Mouse (Mus musculus) duodenum, adult 2 months (tissue): Measurements from ENCODE around the gene Myrf. TPM values are rescaled to one million over a fixed set of nuclear protein-coding genes. Genes with fewer than 3 reads are reported as not detected.

ENCODE experiments used
- polyA plus RNA-seq: library from polyadenylated mRNA; depleted of rRNA; stranded (reverse); fragments of >200 nt; gene quantifications from 2 replicates; pipeline ENCODE4 v1.2.3, GENCODE M21; 2012; ENCODE audit warnings: low replicate concordance; rRNA removed

Myrf gene
- 47.0 and 97.2 TPM in 2 replicates for polyA plus RNA-seq

GRCm38 (mm10) chr19:10240654-10241305 is at the start of gene Myrf:
Myrf (minus strand) TSS chr19:10240748.

DNA sequence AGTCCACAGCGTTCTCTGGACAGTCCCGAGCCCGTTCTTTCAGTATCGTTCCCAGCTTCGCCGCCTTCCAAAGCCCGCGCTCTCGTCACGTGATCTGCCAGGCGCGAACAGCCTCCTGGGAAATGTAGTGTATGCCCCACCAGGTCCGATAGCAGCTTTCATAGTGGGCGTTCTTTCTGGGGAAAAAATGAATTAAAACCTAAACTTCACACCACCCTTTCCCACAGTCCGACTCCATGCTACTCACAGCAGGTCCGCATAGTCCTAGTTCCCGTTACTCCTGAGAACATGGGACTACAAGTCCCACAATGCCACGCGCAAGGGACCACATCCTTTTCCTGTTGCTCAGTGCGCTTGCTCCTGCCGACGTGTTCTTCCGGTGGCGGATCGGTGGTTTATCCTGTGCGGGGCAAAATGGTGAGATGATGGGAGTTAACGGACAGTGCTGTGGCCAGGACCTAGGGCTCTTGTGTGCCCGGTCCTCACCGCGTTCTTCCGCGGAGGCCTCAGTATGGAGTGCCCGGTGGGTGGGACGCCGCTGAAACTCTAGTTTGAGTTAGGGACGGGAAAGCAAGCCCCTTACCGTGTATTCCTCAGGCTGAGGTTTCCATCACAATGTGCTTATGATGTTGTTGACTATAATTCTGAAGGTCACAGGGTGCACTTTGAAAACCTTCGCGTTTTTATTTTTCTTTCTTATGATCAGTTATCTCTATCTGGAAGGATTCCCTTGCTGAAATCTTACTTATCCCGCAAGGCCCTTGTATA is 36.5 kb downstream of the Myrf start, which contains the start of the genes Tmem258 and Fen1:
Gene Tmem258 (plus strand): TSS at position 167 of the 768 bp plus-strand sequence.
Gene Fen1 (minus strand): TSS at position 322 of the 768 bp plus-strand sequence.

GRCm38 (mm10) chr19:10182670-10183298 is 57.8 kb downstream of the Myrf start, which contains the start of gene Fads1:
Fads1 (plus strand) TSS chr19:10182888.

Other genes starting within 250 kb of the Myrf start
- gene Best1, start 239.1 kb downstream of the Myrf start, polyA plus RNA-seq, result 0.88 TPM in 1 of 2 replicates, not detected in the other
- 5.1 and 5.6 TPM in 2 replicates for gene Rab3il1, start 239.1 kb downstream of the Myrf start, polyA plus RNA-seq
- 15.2 and 29.8 TPM in 2 replicates for gene Fads3, start 199.2 kb downstream of the Myrf start, polyA plus RNA-seq
- gene Fads2, start 139.0 kb downstream of the Myrf start, polyA plus RNA-seq, result 46.0 and 68.6 TPM in 2 replicates
- 7.0 and 43.4 TPM in 2 replicates for gene Fads1, start 57.9 kb downstream of the Myrf start, polyA plus RNA-seq
- gene Tmem258, start 36.7 kb downstream of the Myrf start, polyA plus RNA-seq, result 84.5 and 120 TPM in 2 replicates
- 7.8 and 8.4 TPM in 2 replicates for gene Fen1, start 36.6 kb downstream of the Myrf start, polyA plus RNA-seq
- 5.0 and 10.6 TPM in 2 replicates for gene Dagla, start 64.1 kb upstream of the Myrf start, polyA plus RNA-seq
- 3.0 and 3.9 TPM in 2 replicates for gene Syt7, start 148.3 kb upstream of the Myrf start, polyA plus RNA-seq
- gene Lrrc10b, start 216.7 kb upstream of the Myrf start, polyA plus RNA-seq, result 5.3 and 5.9 TPM in 2 replicates
- 0.70 and 1.2 TPM in 2 replicates for gene Ppp1r32, start 242.2 kb upstream of the Myrf start, polyA plus RNA-seq